Mouse (Mus musculus): ENCODE data around the gene Scarb1. TPM values are rescaled to one million over a fixed set of nuclear protein-coding genes. Genes with fewer than 3 reads are reported as not detected.

Scarb1 gene
- polyA plus RNA-seq, 1 experiment from 2014 or later: 44.4 TPM

GRCm38 (mm10) chr5:125298234-125298633, 42.7 kb downstream of the Scarb1 start:
- DNase-seq (ENCODE audit: low spot score): no peak
- Histone ChIP-seq H3K4me3 (ENCODE audit: low read depth, low read length) (no peak overlapping the region), H3K27ac (replicated peaks; ENCODE audit: low read depth, low read length) (no peak overlapping the region), H3K27me3 (replicated peaks; ENCODE audit: control insufficient read depth, insufficient read depth, low read length) (no peaks in the 10 kb centered on the region), H3K4me1 (ENCODE audit: control insufficient read depth, insufficient read depth, low read length) (no peaks in the 10 kb centered on the region), H3K36me3 (ENCODE audit: control insufficient read depth, insufficient read depth, low read length) (peaks cover 72% of the 10 kb centered on the region), H3K4me2 (ENCODE audit: low read depth, low read length) (no peak overlapping the region), H3K9me3 (ENCODE audit: control insufficient read depth, low read length) (0 out of 2 replicates have a peak, but pooled peaks cover 3% of the 10 kb centered on the region), H3K9ac (ENCODE audit: low read depth, low read length) (no peak overlapping the region)
- no peak for ATAC-seq (ENCODE audit: low read depth)
- WGBS: 82% methylated on average over 9 of the region's 9 CpGs

- ATAC-seq (ENCODE audit: low read depth): no peak
- peaks cover 70% of the 10 kb centered on the region for H3K36me3 ChIP-seq (ENCODE audit: control insufficient read depth, insufficient read depth, low read length)
- WGBS: 92% methylated on average over 7 of the region's 7 CpGs
Measured at GRCm38 (mm10) chr5:125297171-125297570, 43.7 kb downstream of the Scarb1 start.

GRCm38 (mm10) chr5:125292951-125293350, 47.9 kb downstream of the Scarb1 start:
- H3K36me3 ChIP-seq (ENCODE audit: control insufficient read depth, insufficient read depth, low read length): peaks cover 51% of the 10 kb centered on the region
- no peaks in the 10 kb centered on the region for H3K4me1 ChIP-seq (ENCODE audit: control insufficient read depth, insufficient read depth, low read length)
- H3K27ac ChIP-seq (replicated peaks; ENCODE audit: low read depth, low read length): no peak overlapping the region
- 0 out of 2 replicates have a peak, but pooled peaks cover 3% of the 10 kb centered on the region for H3K9me3 ChIP-seq (ENCODE audit: control insufficient read depth, low read length)
- H3K27me3 ChIP-seq (replicated peaks; ENCODE audit: control insufficient read depth, insufficient read depth, low read length): no peaks in the 10 kb centered on the region
- no peak for ATAC-seq (ENCODE audit: low read depth)
- no peak for DNase-seq (ENCODE audit: low spot score)
- H3K4me2 ChIP-seq (ENCODE audit: low read depth, low read length): no peak overlapping the region
- no peak overlapping the region for H3K9ac ChIP-seq (ENCODE audit: low read depth, low read length)
- 39% methylated on average over 7 of the region's 7 CpGs for WGBS
- H3K4me3 ChIP-seq (ENCODE audit: low read depth, low read length): no peak overlapping the region

More at GRCm38 (mm10) chr5:125297171-125297570, 43.7 kb downstream of the Scarb1 start:
- no peak overlapping the region for H3K4me3 ChIP-seq (ENCODE audit: low read depth, low read length)
- no peak for DNase-seq (ENCODE audit: low spot score)
- H3K4me2 ChIP-seq (ENCODE audit: low read depth, low read length): no peak overlapping the region
- H3K4me1 ChIP-seq (ENCODE audit: control insufficient read depth, insufficient read depth, low read length): no peaks in the 10 kb centered on the region
- H3K9me3 ChIP-seq (ENCODE audit: control insufficient read depth, low read length): 0 out of 2 replicates have a peak, but pooled peaks cover 3% of the 10 kb centered on the region
- H3K27me3 ChIP-seq (replicated peaks; ENCODE audit: control insufficient read depth, insufficient read depth, low read length): no peaks in the 10 kb centered on the region
- no peak overlapping the region for H3K9ac ChIP-seq (ENCODE audit: low read depth, low read length)
- H3K27ac ChIP-seq (replicated peaks; ENCODE audit: low read depth, low read length): no peak overlapping the region

- no peaks in the 10 kb centered on the region for H3K4me1 ChIP-seq (ENCODE audit: control insufficient read depth, insufficient read depth, low read length)
- ATAC-seq (ENCODE audit: low read depth) (no peak), DNase-seq (ENCODE audit: low spot score) (no peak)
- no peak overlapping the region for H3K4me3 ChIP-seq (ENCODE audit: low read depth, low read length)
- H3K36me3 ChIP-seq (ENCODE audit: control insufficient read depth, insufficient read depth, low read length): peaks cover 45% of the 10 kb centered on the region
- H3K9me3 ChIP-seq (ENCODE audit: control insufficient read depth, low read length): 0 out of 2 replicates have a peak, but pooled peaks cover 3% of the 10 kb centered on the region
- H3K4me2 ChIP-seq (ENCODE audit: low read depth, low read length): no peak overlapping the region
- H3K9ac ChIP-seq (ENCODE audit: low read depth, low read length): no peak overlapping the region
- WGBS: 90% methylated on average over 8 of the region's 8 CpGs
- H3K27ac ChIP-seq (replicated peaks; ENCODE audit: low read depth, low read length): no peak overlapping the region
- H3K27me3 ChIP-seq (replicated peaks; ENCODE audit: control insufficient read depth, insufficient read depth, low read length): no peaks in the 10 kb centered on the region
Measured at GRCm38 (mm10) chr5:125291895-125292294, 49.0 kb downstream of the Scarb1 start.

- DNase-seq (ENCODE audit: low spot score) (no peak), ATAC-seq (ENCODE audit: low read depth) (no peak)
- 88% methylated on average over 10 of the region's 10 CpGs for WGBS
- Histone ChIP-seq H3K4me1 (ENCODE audit: control insufficient read depth, insufficient read depth, low read length) (no peaks in the 10 kb centered on the region), H3K27ac (replicated peaks; ENCODE audit: low read depth, low read length) (no peak overlapping the region), H3K36me3 (ENCODE audit: control insufficient read depth, insufficient read depth, low read length) (peaks cover 45% of the 10 kb centered on the region), H3K27me3 (replicated peaks; ENCODE audit: control insufficient read depth, insufficient read depth, low read length) (no peaks in the 10 kb centered on the region), H3K4me2 (ENCODE audit: low read depth, low read length) (no peak overlapping the region), H3K9ac (ENCODE audit: low read depth, low read length) (no peak overlapping the region), H3K9me3 (ENCODE audit: control insufficient read depth, low read length) (no peaks in the 10 kb centered on the region), H3K4me3 (ENCODE audit: low read depth, low read length) (no peak overlapping the region)
Measured at GRCm38 (mm10) chr5:125291387-125291786, 49.5 kb downstream of the Scarb1 start.

GRCm38 (mm10) chr5:125287053-125287655, 53.7 kb downstream of the Scarb1 start:
- Histone ChIP-seq H3K9me3 (ENCODE audit: control insufficient read depth, low read length) (no peaks in the 10 kb centered on the region), H3K4me2 (ENCODE audit: low read depth, low read length) (no peak overlapping the region), H3K4me3 (ENCODE audit: low read depth, low read length) (no peak overlapping the region), H3K27ac (replicated peaks; ENCODE audit: low read depth, low read length) (no peak overlapping the region), H3K4me1 (ENCODE audit: control insufficient read depth, insufficient read depth, low read length) (no peaks in the 10 kb centered on the region), H3K36me3 (ENCODE audit: control insufficient read depth, insufficient read depth, low read length) (peaks cover 25% of the 10 kb centered on the region), H3K27me3 (replicated peaks; ENCODE audit: control insufficient read depth, insufficient read depth, low read length) (no peaks in the 10 kb centered on the region), H3K9ac (ENCODE audit: low read depth, low read length) (no peak overlapping the region)
- DNase-seq (ENCODE audit: low spot score) (no peak), ATAC-seq (ENCODE audit: low read depth) (no peak)
- 93% methylated on average over 9 of the region's 9 CpGs for WGBS

- H3K27ac ChIP-seq (replicated peaks; ENCODE audit: low read depth, low read length): no peak overlapping the region
- WGBS: 87% methylated on average over 11 of the region's 11 CpGs
- no peak for DNase-seq (ENCODE audit: low spot score)
Measured at GRCm38 (mm10) chr5:125286090-125286489, 54.8 kb downstream of the Scarb1 start.

GRCm38 (mm10) chr5:125283748-125284640, 56.9 kb downstream of the Scarb1 start:
- WGBS: 13% methylated on average over 30 of the region's 35 CpGs
- H3K4me3 ChIP-seq (ENCODE audit: low read depth, low read length): peak overlapping the region; percentile 38
- no peaks in the 10 kb centered on the region for H3K27me3 ChIP-seq (replicated peaks; ENCODE audit: control insufficient read depth, insufficient read depth, low read length)
- DNase-seq (ENCODE audit: low spot score) (peak; percentile 93), ATAC-seq (ENCODE audit: low read depth) (peak; percentile 85)
- H3K27ac ChIP-seq (replicated peaks; ENCODE audit: low read depth, low read length): no peak overlapping the region; the same call in 1 of the 2 replicates
- H3K36me3 ChIP-seq (ENCODE audit: control insufficient read depth, insufficient read depth, low read length): peaks cover 13% of the 10 kb centered on the region
- H3K9me3 ChIP-seq (ENCODE audit: control insufficient read depth, low read length): no peaks in the 10 kb centered on the region
- H3K9ac ChIP-seq (ENCODE audit: low read depth, low read length): peak overlapping the region; percentile 48
- 0 out of 2 replicates have a peak, but pooled peaks cover 7% of the 10 kb centered on the region for H3K4me1 ChIP-seq (ENCODE audit: control insufficient read depth, insufficient read depth, low read length)
- H3K4me2 ChIP-seq (ENCODE audit: low read depth, low read length): peak overlapping the region; percentile 65

More at GRCm38 (mm10) chr5:125286090-125286489, 54.8 kb downstream of the Scarb1 start:
- H3K27me3 ChIP-seq (replicated peaks; ENCODE audit: control insufficient read depth, insufficient read depth, low read length): no peaks in the 10 kb centered on the region
- H3K4me2 ChIP-seq (ENCODE audit: low read depth, low read length): no peak overlapping the region
- peaks cover 14% of the 10 kb centered on the region for H3K36me3 ChIP-seq (ENCODE audit: control insufficient read depth, insufficient read depth, low read length)
- H3K4me1 ChIP-seq (ENCODE audit: control insufficient read depth, insufficient read depth, low read length): no peaks in the 10 kb centered on the region
- H3K9ac ChIP-seq (ENCODE audit: low read depth, low read length): no peak overlapping the region
- H3K4me3 ChIP-seq (ENCODE audit: low read depth, low read length): no peak overlapping the region
- no peak for ATAC-seq (ENCODE audit: low read depth)
- H3K9me3 ChIP-seq (ENCODE audit: control insufficient read depth, low read length): no peaks in the 10 kb centered on the region

All from embryonic facial prominence, embryonic 14.5 days (tissue).